Mouse (Mus musculus) midbrain, embryonic 12.5 days (tissue): ENCODE results near the gene R3hcc1l. TPM values are rescaled to one million over a fixed set of nuclear protein-coding genes. Genes with fewer than 3 reads are reported as not detected.

ENCODE experiments used
- ATAC-seq: fragments of 200-750 bp; cut with Nextera tagmentation; 2 replicates; pipeline ENCODE4 v1.8.0; 2017; ENCODE audit warnings: low read depth, moderate TSS enrichment, moderate library complexity; ENCODE audit not compliant: low FRiP score
- H3K27ac ChIP-seq: fragments of 300-500 bp; sonication (generic); replicated peaks from 2 replicates; pipeline ENCODE4 v1.5.1; 2016; ENCODE audit warnings: mild to moderate bottlenecking
- H3K27me3 ChIP-seq: fragments of 300-500 bp; sonication (generic); 2 replicates; pipeline ENCODE4 v1.6.1; 2016; ENCODE audit warnings: mild to moderate bottlenecking
- H3K36me3 ChIP-seq: fragments of 300-500 bp; sonication (generic); 2 replicates; pipeline ENCODE4 v1.6.1; 2016
- H3K4me1 ChIP-seq: fragments of 300-500 bp; sonication (generic); 2 replicates; pipeline ENCODE4 v1.6.1; 2016
- H3K4me2 ChIP-seq: fragments of 300-500 bp; sonication (generic); replicated peaks from 2 replicates; pipeline ENCODE4 v1.6.1; 2016; ENCODE audit warnings: mild to moderate bottlenecking, moderate library complexity
- H3K4me3 ChIP-seq: fragments of 300-500 bp; sonication (generic); 2 replicates; pipeline ENCODE4 v1.5.1; 2016; ENCODE audit warnings: mild to moderate bottlenecking
- H3K9ac ChIP-seq: fragments of 300-500 bp; sonication (generic); replicated peaks from 2 replicates; pipeline ENCODE4 v1.6.1; 2016; ENCODE audit warnings: mild to moderate bottlenecking, moderate library complexity
- H3K9me3 ChIP-seq: fragments of 300-500 bp; sonication (generic); 2 replicates; pipeline ENCODE4 v1.6.1; 2016; ENCODE audit warnings: mild to moderate bottlenecking
- WGBS: fragments of 180-500 bp; shearing (Covaris S2); methylation state at CpG from one replicate; pipeline ENCODE4 v1.1.7; 2016; 5-methylcytosine and 5-hydroxymethylcytosine counted together
- polyA plus RNA-seq: library from polyadenylated mRNA; unstranded; fragments of >200 nt; fragmentation: Nextera tagmentation; extraction: Ambion mirVana; gene quantifications from 2 replicates; pipeline ENCODE4 v1.2.1, GENCODE M21; 2016

R3hcc1l gene
- 22.5 and 26.0 TPM in 2 replicates for polyA plus RNA-seq

DNA sequence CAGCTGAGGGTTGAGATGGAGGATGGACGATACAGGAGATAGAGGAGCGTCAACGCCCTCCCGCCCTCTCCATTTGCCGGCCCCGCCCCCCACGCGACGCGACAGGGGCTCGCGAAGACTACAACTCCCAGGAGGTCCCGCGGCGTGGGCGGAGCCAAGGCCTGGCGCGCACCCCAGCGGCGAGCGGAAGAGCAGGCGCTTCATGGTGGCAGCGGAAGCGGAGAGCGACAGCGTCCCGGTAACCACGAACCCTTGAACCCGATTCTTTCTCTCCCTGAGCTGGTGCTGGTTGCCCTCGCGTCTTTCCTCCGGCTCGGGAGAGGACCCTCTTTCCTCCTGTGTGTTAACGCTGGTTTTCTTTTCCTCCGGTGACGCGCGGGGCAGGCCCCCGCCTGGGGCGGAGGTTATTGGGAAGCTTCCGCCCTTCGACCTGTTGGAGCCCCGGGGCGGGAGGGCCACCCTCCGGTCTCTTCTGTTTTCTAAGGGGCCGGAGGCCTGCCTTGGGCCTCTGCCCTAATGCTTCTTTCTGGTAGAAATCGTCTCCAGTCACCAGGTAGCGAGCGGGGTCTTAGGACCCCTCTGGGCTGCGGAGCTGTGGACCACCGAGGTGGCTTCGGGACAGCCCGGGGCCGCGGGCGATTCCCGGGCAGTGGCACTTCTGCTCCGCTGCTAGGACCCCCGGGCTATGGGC is at the start of gene R3hcc1l:
Gene R3hcc1l, plus strand, starts transcription at position 140 of the 691 bp plus-strand sequence.
- ATAC-seq = peak; percentile 95
- peak within 1 kb of the TSS; percentile 36; the same call in 1 of the 2 replicates for H3K27ac ChIP-seq
- WGBS = under 1% methylated on average over 59 of the region's 59 CpGs
- peaks cover 12% of the 10 kb centered on the region for H3K4me1 ChIP-seq
- H3K9ac ChIP-seq = peak within 1 kb of the TSS; percentile 79
- H3K36me3 ChIP-seq = no peaks in the 10 kb centered on the region
- H3K4me3 ChIP-seq = peak within 1 kb of the TSS; percentile 90
- no peaks in the 10 kb centered on the region for H3K27me3 ChIP-seq
- H3K4me2 ChIP-seq = peak within 1 kb of the TSS; percentile 62
- no peaks in the 10 kb centered on the region for H3K9me3 ChIP-seq

GRCm38 (mm10) chr19:42471571-42471970 is 47.0 kb upstream of the R3hcc1l start:
- Histone ChIP-seq H3K36me3 (no peaks in the 10 kb centered on the region), H3K4me3 (no peak overlapping the region), H3K9me3 (no peaks in the 10 kb centered on the region), H3K4me1 (peaks cover 4% of the 10 kb centered on the region; the same call in 1 of the 2 replicates), H3K4me2 (no peak overlapping the region), H3K27ac (no peak overlapping the region; the same call in 1 of the 2 replicates), H3K9ac (no peak overlapping the region), H3K27me3 (no peaks in the 10 kb centered on the region)
- WGBS = 60% methylated on average over 4 of the region's 4 CpGs
- ATAC-seq = no peak

DNA sequence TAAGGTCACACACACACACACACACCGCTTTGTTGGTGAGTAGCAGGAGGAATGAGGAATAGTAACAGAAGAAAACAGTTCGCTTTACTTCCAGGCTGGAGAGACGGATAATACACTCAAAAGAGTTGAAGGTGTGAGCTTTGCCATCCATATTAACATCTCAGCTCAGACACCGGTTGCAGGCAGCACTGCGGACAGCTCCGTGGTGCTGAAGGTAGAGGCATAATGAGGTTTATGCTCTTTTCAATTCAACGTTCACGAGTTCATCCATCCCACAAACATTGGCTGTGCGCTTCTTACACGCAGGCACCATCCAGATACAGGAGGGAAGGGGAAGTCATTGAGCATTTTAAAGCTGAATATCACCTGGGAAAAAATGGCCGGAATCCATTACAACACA is 45.7 kb upstream of the R3hcc1l start:
- no peak for ATAC-seq
- Histone ChIP-seq H3K27me3 (no peaks in the 10 kb centered on the region), H3K36me3 (no peaks in the 10 kb centered on the region), H3K4me2 (no peak overlapping the region), H3K27ac (no peak overlapping the region), H3K4me1 (peaks cover 4% of the 10 kb centered on the region; the same call in 1 of the 2 replicates), H3K9me3 (no peaks in the 10 kb centered on the region), H3K4me3 (no peak overlapping the region), H3K9ac (no peak overlapping the region)
- WGBS = 34% methylated on average over 11 of the region's 11 CpGs

- no peak overlapping the region for H3K9ac ChIP-seq
- no peak overlapping the region for H3K27ac ChIP-seq
- ATAC-seq = no peak
- no peak overlapping the region for H3K4me2 ChIP-seq
- no peaks in the 10 kb centered on the region for H3K4me1 ChIP-seq
- no peaks in the 10 kb centered on the region for H3K36me3 ChIP-seq
- H3K4me3 ChIP-seq = no peak overlapping the region
- no peaks in the 10 kb centered on the region for H3K9me3 ChIP-seq
- WGBS = 80% methylated on average over 5 of the region's 5 CpGs
- no peaks in the 10 kb centered on the region; the same call in 1 of the 2 replicates for H3K27me3 ChIP-seq
These were observed 40.8 kb upstream of the R3hcc1l start for GRCm38 (mm10) chr19:42477769-42478168.

- no peaks in the 10 kb centered on the region for H3K9me3 ChIP-seq
- whole genome bisulfite sequencing = 37% methylated on average over 12 of the region's 12 CpGs
- ATAC-seq = no peak
- no peaks in the 10 kb centered on the region for H3K36me3 ChIP-seq
- H3K4me2 ChIP-seq = no peak overlapping the region
- H3K4me3 ChIP-seq = no peak overlapping the region
- H3K9ac ChIP-seq = no peak overlapping the region
- H3K4me1 ChIP-seq = no peaks in the 10 kb centered on the region
- no peaks in the 10 kb centered on the region; the same call in 1 of the 2 replicates for H3K27me3 ChIP-seq
- no peak overlapping the region for H3K27ac ChIP-seq
These were observed 40.3 kb upstream of the R3hcc1l start for GRCm38 (mm10) chr19:42478303-42478702.

DNA sequence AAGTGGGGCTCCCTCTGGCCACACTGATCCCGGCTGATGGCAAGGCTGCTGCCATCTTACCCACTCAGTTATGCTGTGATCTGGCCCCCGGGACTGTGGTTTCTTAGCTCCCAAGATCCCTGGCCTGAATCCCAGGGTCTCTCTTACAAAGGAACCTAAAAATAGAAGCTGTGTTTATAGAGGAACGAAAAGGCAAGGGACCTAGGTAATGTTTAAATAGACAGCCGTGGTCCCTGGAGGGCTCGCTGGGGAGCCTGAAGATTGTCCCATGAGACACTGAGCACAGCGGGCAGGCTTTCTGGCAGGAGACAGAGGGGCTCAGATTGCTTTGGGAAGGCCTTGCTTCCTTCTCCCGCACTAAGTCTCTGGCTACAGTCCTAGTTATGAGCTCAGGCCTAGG is 33.1 kb upstream of the R3hcc1l start:
- Histone ChIP-seq H3K4me3 (no peak overlapping the region), H3K27ac (no peak overlapping the region), H3K4me2 (no peak overlapping the region), H3K36me3 (no peaks in the 10 kb centered on the region), H3K27me3 (no peaks in the 10 kb centered on the region), H3K9ac (no peak overlapping the region), H3K9me3 (no peaks in the 10 kb centered on the region), H3K4me1 (no peaks in the 10 kb centered on the region)
- WGBS = 77% methylated on average over 7 of the region's 7 CpGs
- ATAC-seq = no peak

DNA sequence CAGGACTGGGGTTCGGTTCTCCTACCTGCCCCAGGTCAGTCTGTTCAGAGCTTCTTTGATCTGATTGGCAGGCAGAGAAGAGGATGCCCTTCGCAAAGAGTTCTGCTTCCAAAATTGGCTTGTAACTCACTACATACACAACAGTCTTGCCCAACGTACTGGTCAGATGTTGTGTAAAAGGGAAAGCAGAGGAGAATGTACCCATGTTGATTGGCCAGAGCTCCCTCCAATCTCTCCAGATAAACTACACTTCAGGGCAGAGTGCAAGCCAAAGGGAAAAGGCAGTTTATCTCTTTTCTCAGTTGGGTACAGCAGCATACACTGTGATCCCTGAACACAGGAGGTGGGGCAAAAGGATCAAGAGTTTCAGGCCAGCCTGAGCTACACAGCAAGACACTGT is 31.3 kb upstream of the R3hcc1l start:
- 79% methylated on average over 3 of the region's 3 CpGs for WGBS
- Histone ChIP-seq H3K4me3 (no peak overlapping the region), H3K27me3 (no peaks in the 10 kb centered on the region), H3K9me3 (no peaks in the 10 kb centered on the region), H3K36me3 (no peaks in the 10 kb centered on the region), H3K27ac (no peak overlapping the region), H3K4me2 (no peak overlapping the region), H3K4me1 (no peaks in the 10 kb centered on the region), H3K9ac (no peak overlapping the region)
- ATAC-seq = no peak

DNA sequence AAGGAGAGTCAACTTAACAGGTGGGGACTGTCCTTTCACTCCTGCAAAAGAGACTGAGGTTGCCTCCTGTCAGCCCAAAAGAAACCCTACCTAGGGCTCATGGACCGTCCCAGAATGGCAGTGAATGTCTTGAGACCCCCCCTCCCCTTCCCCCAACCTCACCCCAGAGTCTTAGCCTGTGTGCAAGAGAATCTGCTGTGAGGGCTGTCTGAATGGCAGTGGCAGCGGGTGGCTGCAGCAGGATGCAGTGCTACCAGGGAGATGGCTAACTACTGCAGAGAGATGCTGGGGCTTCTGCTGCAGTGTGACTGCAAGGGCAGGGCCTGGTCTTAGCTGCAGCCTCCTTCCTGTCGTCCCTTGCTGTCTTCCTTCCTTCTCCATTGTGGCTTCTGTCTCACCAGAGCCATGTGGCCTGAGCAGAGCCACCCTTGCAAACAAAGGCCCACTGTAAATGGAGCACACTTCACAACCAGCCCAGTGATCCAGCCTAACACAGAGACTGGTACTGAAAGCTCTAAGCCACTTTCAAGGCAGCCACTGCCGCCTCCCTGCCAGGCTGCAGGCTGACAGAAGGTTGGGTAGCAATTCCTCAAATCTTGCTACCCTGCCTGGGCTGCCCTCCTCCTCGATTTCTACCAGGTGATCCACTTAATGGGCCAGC is 25.2 kb upstream of the R3hcc1l start:
- H3K9me3 ChIP-seq = no peaks in the 10 kb centered on the region
- no peak overlapping the region for H3K9ac ChIP-seq
- WGBS = 38% methylated on average over 5 of the region's 5 CpGs
- H3K4me2 ChIP-seq = no peak overlapping the region
- H3K36me3 ChIP-seq = no peaks in the 10 kb centered on the region
- peaks cover 9% of the 10 kb centered on the region; the same call in 1 of the 2 replicates for H3K4me1 ChIP-seq
- no peaks in the 10 kb centered on the region for H3K27me3 ChIP-seq
- ATAC-seq = no peak; the same call in 1 of the 2 replicates
- no peak overlapping the region for H3K4me3 ChIP-seq
- H3K27ac ChIP-seq = no peak overlapping the region

GRCm38 (mm10) chr19:42504156-42504555 is 14.4 kb upstream of the R3hcc1l start:
- Histone ChIP-seq H3K27ac (no peak overlapping the region), H3K4me1 (no peaks in the 10 kb centered on the region), H3K4me3 (no peak overlapping the region), H3K27me3 (no peaks in the 10 kb centered on the region; the same call in 1 of the 2 replicates), H3K36me3 (no peaks in the 10 kb centered on the region), H3K9me3 (no peaks in the 10 kb centered on the region), H3K9ac (no peak overlapping the region), H3K4me2 (no peak overlapping the region)
- no peak for ATAC-seq
- 77% methylated on average over 3 of the region's 3 CpGs for WGBS

GRCm38 (mm10) chr19:42509625-42510024 is 8.9 kb upstream of the R3hcc1l start:
- ATAC-seq = no peak
- WGBS = 88% methylated on average over 9 of the region's 9 CpGs

GRCm38 (mm10) chr19:42510276-42511171 is 8.0 kb upstream of the R3hcc1l start:
- WGBS = 57% methylated on average over 16 of the region's 16 CpGs
- ATAC-seq = no peak
- Histone ChIP-seq H3K4me2 (no peak overlapping the region), H3K27me3 (no peaks in the 10 kb centered on the region; the same call in 1 of the 2 replicates), H3K9ac (no peak overlapping the region), H3K4me1 (no peaks in the 10 kb centered on the region), H3K9me3 (no peaks in the 10 kb centered on the region), H3K36me3 (no peaks in the 10 kb centered on the region), H3K27ac (no peak overlapping the region), H3K4me3 (no peak overlapping the region)

More at GRCm38 (mm10) chr19:42509625-42510024, 8.9 kb upstream of the R3hcc1l start:
- Histone ChIP-seq H3K9me3 (no peaks in the 10 kb centered on the region), H3K4me1 (no peaks in the 10 kb centered on the region), H3K4me2 (no peak overlapping the region), H3K9ac (no peak overlapping the region), H3K27me3 (no peaks in the 10 kb centered on the region; the same call in 1 of the 2 replicates), H3K27ac (no peak overlapping the region), H3K36me3 (no peaks in the 10 kb centered on the region), H3K4me3 (no peak overlapping the region)
